Mouse (Mus musculus): ENCODE results near the gene Cst12.
A peak's percentile ranks its signal among the peaks of the same experiment; 100 is the strongest.
"Not testable (repeated sequence)": the region's sequence is repeated elsewhere in the genome, so short reads cannot be mapped to it uniquely, and the experiment has no call there.

Cst12 gene

GRCm38 (mm10) chr2:148789142-148789541 is at the start of gene Cst12:
TSS of gene Cst12 (plus strand) at chr2:148789361.
- no peak for DNase-seq (ENCODE audit: low read depth, low spot score)

DNA sequence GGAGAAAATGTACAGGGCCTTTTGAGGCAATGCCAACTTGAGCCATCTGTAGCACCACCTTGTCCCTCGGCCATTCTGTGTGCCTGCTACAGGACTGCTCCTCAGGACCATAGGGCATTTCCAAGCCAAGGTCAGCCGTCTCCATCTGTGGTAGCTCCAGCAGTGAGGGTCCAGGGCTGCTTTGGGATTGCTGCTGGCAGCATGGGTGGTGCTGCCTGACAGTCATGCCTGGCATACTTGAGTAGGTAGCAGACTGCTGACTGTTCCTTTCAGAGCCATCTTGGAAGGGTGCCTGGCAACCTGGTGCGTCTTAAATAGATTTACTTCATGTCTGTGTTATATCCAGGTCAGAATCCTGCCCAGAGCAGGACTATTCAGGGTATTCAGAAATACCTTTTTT is 46.2 kb upstream of the Cst12 start:
- DNase-seq (ENCODE audit: low read depth, low spot score), result no peak

DNA sequence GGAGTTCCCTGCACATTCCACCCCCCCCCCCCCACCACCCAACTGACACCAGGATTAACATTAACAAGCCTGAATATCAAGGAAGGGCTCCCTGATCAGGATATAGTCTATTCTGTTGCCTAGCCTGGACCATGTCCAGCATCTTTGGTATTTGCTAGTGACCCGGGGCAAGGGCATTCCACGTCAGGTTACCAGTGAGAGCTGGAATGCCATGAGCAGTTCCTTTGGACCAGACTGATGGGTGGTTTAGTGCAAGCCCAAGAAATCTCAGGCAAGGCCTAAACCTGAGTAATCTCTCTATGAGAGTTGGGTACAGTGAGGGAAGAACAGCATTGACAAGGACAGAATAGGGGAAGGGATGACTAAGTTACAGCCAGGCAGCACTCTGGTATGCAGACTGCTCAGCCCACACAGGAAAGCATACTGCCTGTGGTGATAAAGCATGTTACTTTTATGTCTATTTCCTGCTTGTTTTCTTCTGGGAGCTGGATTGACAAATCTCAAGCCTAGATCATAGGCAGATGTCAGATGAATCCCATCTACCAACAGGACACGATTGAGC is 45.2 kb upstream of the Cst12 start:
- no peak for DNase-seq (ENCODE audit: low read depth, low spot score)

- DNase-seq (ENCODE audit: low read depth, low spot score), result no peak
Measured at GRCm38 (mm10) chr2:148750058-148750457, 39.1 kb upstream of the Cst12 start, which contains the start of gene Cstl1. TSS of gene Cstl1 (plus strand) at chr2:148750358.

GRCm38 (mm10) chr2:148751893-148752813 is 37.0 kb upstream of the Cst12 start:
- DNase-seq (ENCODE audit: low read depth, low spot score), result peak; percentile 92

- DNase-seq (ENCODE audit: low read depth, low spot score), result no peak
Measured at GRCm38 (mm10) chr2:148754310-148754846, 34.8 kb upstream of the Cst12 start.

DNA sequence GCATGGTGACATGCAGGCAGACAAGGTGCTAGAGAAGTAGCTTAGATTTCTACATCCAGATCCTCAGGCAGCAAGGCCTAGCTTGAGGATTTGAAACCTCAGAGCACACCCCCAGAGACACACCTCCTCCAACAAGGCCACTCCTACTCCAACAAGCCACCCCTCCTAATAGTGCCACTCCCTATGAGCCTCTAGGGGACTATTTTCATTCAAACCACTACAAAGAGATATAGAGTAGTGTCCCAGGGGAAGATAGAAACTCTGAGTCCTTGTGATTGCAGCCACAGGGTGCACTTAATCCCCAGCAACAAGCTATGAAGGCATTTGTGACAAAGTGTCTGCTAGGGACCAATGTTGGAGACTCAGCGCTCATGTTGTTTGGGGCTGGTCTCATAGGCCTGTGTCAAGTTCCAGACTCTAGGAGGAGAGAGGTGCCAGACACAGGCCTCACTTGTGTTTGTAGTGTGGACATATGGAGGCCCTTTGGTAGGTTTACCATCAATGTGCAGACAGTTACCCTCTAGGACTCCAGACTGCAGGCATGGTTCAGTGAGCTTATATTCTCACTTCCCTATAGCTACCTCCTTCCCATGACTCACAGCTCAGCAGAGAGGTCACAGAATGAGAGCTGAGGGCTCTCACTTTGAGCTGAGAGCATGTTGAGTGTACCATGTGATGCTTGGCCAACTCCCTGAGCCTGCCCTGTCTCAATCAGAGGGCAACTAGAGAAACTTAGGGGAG is 25.3 kb upstream of the Cst12 start:
- DNase-seq (ENCODE audit: low read depth, low spot score), result peak; percentile 49

DNA sequence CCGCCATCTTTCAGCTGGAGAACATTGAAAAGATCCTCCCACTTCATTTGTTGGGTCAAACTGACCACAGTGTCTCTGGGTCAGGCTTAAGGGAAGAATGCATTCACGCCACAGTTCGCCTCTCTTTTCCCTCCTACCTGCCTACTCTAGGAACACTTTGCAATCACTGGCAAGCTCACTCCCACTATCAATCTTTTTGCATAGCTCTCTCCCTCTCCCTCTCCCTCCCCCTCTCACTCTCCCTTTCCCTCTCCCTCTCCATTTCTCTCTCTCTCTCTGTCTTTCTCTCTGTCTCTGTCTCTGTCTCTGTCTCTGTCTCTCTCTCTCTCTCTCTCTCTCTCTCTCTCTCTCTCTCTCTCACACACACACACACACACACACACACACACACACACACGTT is 17.8 kb upstream of the Cst12 start, which contains the start of gene Cst11:
TSS of gene Cst11 (minus strand) at position 101 of the 400 bp plus-strand sequence.
- DNase-seq (ENCODE audit: low read depth, low spot score), result not testable (repeated sequence)

DNA sequence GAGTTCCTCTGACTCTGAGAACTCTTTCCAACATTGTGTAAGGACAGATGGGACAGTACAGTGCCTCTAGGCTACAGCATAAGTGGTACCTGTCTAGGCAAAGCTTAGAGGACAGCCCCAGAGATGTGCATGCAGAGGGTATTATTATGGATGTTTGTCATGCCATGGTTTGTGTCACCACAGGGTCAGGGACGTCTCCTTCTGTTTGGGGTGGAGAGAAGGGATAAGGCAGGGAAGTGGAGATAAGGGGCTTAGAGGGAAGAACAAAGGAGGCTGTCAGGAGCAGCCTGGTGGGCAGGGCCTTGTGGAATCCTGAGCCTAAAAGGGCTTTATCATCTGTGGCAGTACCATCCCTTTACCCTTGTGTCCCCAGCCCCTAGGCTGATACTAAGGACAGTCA is 7.5 kb upstream of the Cst12 start, which contains the start of gene 8030411F24Rik:
TSS of gene 8030411F24Rik (plus strand) at position 301 of the 400 bp plus-strand sequence.
- peak; percentile 12 for DNase-seq (ENCODE audit: low read depth, low spot score)

- no peak for DNase-seq (ENCODE audit: low read depth, low spot score)
Measured at GRCm38 (mm10) chr2:148798485-148798884, 9.3 kb downstream of the Cst12 start, which contains the start of gene Cst8. TSS of gene Cst8 (plus strand) at chr2:148798785.

- DNase-seq (ENCODE audit: low read depth, low spot score), result no peak
Measured at GRCm38 (mm10) chr2:148801491-148801921, 12.3 kb downstream of the Cst12 start.

DNA sequence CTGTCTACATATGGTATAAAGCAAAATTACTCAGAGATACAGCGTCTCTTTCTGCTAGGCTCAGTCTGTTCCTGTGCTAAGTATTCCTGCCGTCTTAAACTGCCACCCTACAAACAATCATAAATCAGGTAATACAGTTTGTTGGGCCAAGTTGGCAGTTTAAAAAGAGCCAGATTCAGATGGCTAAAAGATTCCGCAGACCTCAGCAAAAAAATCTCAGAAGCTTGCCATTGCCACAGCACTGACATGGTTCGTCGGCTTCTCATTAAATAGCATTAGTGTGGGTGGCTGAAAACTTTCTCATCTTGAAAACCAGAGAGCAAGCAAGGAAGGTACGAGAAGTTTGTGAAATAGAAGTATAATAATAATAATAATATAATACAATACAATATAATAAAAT is 17.5 kb downstream of the Cst12 start:
- no peak for DNase-seq (ENCODE audit: low read depth, low spot score)

- DNase-seq (ENCODE audit: low read depth, low spot score), result no peak
Measured at GRCm38 (mm10) chr2:148819909-148820308, 30.7 kb downstream of the Cst12 start, which contains the start of gene Cst13. TSS of gene Cst13 (plus strand) at chr2:148820081.

GRCm38 (mm10) chr2:148825986-148826385 is 36.8 kb downstream of the Cst12 start:
- DNase-seq (ENCODE audit: low read depth, low spot score), result peak; percentile 64

DNA sequence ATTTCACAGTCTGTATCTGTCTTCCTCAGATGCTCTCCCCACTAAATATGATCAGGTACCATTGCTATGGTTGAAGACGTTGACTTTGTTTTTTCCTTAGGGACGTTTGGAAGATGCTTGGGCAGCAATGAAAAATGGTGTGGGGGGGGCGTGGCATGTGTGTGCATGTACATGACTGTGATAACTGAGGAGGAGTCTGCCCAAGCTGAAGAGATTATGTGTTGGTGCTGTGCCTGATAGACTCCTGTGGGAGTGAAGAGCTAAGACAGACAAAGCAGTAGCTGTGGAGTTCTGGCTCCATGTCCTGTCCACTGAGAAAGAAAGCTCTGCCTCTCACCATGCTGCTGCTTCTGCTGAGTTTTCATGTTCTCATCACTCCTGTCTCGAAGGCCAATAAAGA is 45.8 kb downstream of the Cst12 start, which contains the start of gene Cst9:
TSS of gene Cst9 (plus strand) at position 236 of the 400 bp plus-strand sequence.
- DNase-seq (ENCODE audit: low read depth, low spot score), result no peak

- DNase-seq (ENCODE audit: low read depth, low spot score), result no peak
Measured at GRCm38 (mm10) chr2:148838075-148838777, 49.1 kb downstream of the Cst12 start.

DNA sequence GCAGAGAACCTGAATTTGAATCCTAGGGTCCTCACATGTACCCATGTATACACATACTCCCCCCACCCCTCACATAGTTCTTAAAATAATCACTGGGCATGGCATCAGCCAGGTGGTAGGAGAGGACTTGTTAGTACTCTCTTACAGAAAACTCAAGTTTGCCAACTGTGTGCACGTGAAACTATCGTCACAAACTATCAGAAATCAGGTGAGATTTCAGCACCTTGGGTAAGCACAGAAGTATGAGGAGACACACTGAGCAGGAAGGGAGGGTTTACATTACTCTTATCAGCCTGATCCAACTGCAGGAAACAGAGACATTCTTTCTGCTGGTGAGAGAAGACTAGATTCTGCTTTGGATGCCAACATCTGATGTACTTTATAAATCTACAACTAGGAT is 50.1 kb downstream of the Cst12 start:
- DNase-seq (ENCODE audit: low read depth, low spot score), result no peak

All from ZHBTc4 (cell line).